Mouse (Mus musculus): ENCODE results near the gene Adarb2.
A peak's percentile ranks its signal among the peaks of the same experiment; 100 is the strongest.

Gene Adarb2

DNA sequence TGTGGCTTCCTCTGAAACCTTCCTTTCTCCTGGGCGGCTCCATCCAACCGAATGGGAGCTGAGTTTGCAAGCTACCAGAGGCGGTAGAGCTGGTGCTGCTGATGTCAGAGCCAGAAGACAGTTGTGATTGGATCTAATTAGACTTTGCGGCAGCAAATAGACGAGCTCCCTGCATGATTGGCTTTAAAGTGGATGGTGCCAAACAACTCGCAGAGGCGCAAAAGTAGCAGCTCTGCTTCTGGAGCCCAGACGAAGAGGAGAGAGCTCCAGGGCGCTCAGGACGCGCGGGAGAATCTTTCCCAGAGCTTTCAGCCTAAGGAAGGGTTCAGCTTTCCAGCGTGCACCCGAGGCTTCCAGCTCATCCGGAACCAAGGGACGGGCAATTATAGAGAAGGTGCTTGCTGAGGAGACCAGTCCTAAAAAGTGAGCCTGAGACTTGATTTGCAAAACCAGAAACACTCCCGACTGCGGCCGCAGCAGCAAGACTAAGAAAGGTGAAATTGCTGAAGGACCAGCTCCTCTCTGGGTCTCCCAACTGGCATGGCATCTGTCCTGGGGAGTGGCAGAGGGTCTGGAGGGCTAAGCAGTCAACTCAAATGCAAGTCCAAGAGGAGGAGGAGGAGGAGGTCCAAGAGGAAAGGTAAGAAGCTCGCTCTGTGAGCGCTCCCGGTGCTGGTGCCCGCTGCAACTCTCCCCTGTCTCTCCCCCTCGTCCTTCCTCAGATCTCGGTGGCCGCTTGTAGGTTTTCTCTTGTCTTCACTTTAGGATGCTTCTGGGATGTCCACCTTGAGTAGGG lies at the start of gene Adarb2:
Adarb2 (plus strand) TSS at position 186 of the 796 bp plus-strand sequence.
- peak; percentile 78 for DNase-seq (ENCODE audit: low spot score)

DNA sequence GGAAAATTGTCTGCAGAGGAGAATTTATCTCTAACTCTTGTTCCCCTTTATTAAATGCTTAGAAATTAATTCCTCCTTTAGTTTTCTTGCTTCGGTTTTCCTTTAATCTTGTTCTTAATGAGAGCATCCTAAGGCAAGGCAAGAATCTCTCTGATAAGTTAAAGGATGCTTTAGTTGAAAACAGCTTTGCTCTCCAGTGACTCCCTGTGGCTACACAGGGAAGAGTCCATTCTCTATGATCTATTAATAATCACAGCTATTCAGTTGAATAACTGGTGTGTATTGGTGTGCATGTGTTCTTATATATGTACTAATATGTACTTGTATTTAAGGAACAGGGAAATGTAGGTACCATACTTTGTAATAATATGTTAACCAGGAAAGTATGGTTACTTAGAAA lies 28.9 kb upstream of the Adarb2 start:
- DNase-seq (ENCODE audit: low spot score) = peak; percentile 47

DNA sequence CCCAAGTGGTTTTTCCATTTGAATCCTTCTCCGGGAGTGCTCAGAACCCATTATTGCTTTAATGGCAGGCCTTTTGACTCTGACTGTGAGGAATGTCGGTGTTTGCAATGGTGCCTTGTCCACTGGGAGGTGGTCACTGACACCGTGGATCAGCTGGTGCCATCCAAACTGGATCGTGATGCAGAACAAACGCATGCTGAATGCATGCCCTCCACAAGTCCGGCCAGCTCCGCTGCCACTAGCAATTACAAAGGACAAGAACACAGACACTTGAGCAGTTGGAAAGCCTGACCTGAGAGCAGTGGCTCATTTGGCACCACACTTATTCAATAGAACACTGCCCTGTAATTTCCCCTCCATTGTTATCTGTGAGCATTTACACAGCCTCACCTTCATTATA lies 10.7 kb upstream of the Adarb2 start:
- DNase-seq (ENCODE audit: low spot score) = no peak

DNA sequence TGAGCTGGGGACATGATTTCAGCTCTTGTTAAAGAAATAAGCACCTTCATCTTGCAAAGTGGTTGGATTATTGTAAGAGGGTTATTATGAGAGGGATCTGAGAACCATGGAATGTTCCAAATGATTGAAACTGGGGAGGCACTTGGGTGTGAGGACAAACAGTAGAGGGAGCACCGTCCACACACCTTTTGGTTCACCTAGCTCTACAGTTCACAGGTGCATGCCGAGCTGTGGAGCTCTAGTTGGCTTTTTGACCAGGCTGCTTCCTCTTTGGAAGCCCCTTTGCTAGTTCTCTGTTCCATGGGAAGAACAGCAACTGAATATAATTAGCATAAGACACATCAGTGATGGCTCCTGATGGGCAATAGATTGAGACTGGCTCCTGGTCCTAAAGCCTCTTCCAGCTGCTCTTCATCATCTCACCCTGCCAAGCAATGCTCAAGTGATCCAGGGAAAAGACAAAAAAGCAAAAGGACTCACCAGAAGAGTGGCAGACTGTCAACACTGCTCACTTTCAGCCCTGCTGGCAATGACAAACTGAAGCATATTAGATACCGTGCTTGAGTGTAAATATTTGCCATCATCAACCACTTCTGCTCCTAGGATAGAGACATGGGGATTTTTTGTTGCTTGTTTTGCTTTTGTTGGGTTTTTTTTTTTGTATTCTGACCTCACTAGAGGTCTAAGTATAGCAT lies 3.3 kb upstream of the Adarb2 start:
- DNase-seq (ENCODE audit: low spot score) = no peak

DNA sequence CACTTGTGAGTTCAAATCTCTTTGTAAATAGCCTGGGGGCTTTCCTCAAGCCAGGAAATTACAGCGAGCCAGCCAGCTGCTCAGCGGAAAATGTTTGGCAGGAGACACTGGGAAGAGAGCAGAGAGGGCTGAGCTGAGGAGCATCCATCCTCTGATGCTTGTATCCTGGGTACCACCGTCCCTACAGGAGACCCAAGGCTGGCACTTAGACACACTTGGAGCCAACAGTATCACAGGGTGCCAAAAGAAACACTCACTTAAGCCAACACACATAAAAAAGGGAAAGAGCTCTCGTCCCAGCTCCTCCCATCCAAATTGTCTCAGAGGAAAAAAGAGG lies 779 bp downstream of the Adarb2 start:
- peak; percentile 42 for DNase-seq (ENCODE audit: low spot score)

DNA sequence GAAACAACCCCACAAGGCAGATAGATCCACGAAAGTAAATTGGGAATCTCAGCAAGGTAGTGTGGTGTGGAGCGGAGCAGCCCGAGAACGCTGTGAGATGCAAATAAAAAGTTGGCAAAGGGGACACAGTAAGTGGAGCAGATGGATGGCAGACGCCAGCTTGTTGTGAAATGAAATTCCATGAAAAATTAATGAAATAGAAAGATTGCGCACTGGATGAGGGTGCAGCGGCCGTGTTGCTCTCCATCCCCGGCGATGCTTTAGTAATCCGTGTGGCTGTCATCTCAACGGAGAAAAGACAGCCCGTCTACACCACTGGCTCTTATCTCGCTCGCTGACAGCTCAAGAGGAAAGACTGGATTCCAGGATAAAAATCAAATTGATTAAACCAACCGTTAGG lies 4.7 kb downstream of the Adarb2 start:
- DNase-seq (ENCODE audit: low spot score) = peak; percentile 67

DNA sequence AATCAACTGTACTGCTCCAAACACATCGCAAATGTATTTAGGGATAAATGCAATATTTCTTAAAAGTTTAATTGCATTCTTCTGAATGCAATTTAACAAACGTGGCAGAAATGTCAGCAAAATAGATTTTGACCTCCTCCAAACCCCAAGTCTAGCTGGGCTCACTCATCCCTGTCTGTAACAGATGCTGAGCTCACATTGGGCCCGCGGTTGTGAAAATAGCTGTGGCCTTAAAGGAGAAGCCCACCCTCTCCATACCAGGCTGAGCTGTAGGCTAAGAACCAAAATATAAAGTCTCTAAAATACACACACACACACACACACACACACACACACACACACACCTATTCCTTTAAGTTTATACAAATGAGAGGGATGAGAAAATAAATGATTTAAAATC lies 8.1 kb downstream of the Adarb2 start:
- DNase-seq (ENCODE audit: low spot score) = no peak

DNA sequence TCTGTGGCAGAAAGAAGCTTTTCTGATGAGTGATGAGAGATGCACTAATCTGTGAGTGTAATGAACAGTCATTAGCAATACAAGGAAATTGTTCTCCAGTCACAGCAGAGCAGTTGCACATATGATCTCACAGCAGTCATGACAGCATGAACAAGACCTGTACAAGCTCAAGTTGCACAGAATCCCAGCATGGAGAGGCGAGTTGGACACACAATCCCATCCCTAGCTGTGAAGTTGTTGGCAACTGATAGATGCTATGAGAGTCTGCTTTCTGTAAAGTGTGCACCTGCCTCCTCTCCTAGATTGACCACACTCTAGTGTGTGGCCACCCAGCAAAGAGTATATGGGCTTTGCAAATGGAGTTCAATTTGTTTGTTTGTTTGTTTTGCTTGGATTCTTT lies 36.2 kb downstream of the Adarb2 start:
- no peak for DNase-seq (ENCODE audit: low spot score)

DNA sequence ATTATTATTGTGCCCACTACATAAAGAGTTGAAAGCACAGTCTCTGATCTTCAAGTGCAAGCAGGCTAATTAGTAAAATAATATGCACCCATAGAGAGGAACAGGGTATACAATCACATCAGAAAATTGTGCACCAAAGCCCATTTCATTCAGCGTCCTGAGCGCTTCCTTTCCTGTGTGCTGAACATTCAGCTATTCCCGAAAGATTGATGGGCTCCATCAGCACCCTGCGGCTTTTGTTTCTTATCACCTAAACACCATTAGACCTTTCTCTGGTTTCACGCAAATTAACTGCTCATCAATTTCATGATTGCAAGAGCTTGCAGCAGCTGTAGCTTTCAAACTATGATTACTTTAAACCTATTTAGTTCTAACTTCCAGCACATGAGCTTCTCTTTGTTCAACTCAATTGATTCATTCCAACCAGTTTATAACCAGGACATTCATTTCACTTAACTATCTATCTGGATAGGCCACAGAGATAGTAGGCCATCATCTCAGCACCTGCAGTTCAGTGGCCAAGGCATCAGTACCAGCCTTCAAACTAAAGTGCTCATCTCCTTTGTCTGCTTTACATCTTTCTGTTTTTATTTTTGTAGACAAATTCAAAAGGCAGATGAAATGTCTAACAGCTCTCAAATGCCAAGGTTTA lies 45.5 kb downstream of the Adarb2 start:
- no peak for DNase-seq (ENCODE audit: low spot score)

DNA sequence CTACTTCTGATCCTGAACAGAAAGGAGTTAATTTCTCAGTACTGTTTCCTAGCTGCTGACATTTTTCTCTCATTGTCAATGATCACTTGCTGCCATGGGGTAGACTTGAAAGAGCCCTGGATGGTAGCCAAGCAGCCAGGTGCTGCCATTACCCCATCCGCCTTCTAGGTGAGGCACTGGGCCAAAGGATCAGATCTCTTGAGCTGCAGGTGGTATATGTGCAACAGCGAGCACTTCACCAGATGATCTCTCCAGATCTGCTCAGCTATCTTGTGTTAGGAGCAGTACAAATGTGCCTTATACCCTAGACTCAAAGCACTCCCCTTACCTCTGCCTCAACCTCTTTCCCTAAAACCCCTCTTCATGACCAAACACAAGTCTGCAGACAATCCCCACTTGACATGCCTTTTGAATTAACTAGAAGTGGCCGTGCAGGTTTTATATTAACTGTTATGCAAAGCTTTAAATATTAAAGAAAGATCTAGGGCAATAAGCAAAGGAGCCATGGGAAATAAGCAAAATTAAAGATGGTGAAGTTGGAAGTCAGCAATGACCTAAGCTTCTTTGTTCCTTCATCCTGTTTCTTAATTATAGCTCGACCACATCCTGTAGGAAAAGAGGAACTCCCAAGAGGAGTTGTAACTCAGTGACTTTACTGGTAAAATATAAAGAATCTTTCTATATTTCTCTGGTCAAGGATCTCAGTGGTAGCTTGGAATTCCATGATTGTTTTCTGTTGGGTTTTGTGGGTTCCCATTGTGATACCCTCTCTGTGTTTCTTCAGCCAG lies 69.7 kb downstream of the Adarb2 start:
- DNase-seq (ENCODE audit: low spot score) = no peak

DNA sequence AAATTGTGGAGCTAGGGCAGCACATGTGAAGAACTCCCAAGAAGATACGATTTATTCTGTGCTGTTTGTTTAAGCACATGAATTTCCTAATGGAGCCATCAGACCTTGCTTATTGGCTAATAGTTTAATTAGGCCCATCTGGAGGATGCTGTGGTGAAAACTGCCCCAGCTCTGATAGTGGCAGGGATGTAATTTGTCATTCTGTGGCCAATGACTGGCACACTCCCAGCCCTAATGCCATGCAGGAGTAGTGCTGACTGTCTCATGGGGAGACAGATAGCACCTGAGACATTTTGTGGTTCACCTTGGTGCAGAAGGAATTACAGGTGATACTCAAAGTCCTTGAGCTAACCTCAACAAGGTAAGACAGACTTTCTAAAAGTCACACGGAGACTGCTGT lies 80.5 kb downstream of the Adarb2 start:
- no peak for DNase-seq (ENCODE audit: low spot score)

DNA sequence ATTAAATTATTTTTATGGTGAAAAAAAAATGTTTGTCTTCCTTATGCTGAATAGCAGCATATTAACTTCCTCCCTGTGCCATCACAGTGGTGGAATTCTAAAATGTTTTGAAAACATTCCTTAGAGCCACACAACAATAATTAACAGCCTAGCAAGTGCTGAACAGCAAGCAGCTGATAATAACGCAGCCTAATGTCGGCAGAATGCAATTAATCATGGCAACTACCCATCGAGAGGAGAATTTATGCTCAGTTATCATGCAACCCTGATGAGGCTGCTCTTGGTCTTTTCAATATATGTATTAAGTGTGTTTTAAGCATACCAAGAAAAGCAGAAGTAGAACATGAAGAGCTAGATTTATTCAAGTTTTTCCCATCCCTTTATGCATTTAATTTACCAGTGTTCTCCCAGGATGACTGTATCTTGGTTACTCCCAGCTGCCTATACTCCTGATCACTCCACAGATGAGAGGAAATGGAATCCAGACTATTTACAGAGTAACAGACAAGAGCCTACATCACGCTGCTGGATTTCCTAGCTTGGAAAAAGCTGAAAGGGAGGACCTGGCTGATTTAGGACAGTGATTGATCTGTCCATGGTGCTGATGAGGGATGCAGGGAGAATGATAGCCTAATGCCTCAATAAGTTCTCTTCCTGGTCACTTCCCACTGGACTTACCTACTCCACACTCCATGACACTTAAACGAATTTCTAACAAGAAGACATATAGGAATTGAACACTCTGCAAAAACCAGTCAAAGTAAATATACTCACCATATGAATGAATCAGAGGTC lies 113.9 kb downstream of the Adarb2 start:
- DNase-seq (ENCODE audit: low spot score) = peak; percentile 58

DNA sequence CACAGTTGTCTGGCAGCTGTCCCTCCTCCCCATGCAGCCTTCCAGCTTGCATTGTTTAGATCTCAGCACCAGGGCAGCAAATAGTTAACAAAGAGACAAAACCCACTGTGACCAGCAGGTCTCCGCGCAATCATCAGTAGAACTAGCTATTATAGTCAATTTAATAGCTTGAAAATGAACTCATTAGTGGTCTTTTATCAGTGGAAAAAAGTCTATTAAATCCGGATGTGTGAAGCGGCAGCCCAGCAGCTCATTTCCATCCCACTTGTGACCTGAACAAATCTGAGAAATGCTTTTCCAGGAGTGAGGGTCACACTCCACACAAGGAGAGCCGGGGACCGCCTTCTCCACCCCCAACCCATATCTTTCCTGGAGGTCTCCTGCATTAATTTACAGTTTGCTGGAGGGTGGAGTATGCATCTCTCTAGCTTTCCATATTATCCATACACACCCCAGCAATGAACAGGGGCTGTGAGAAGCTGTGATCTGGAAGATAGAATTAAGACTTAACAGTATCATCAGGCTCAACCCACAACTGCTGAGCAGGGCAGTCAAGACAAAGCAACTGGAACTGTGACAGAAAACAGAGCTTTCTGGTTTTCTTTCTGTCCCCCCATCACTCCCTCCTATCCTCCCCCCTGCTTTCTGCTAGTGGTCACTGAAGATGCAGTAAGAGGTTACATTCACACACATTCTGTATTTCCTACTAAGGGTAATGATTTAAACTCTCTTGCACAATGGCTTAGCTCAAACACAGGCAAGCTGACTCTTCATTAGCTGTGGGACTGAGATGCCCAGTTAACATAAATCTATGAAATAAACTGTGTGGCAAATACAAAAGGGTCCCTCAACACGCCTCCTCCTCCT lies 131.2 kb downstream of the Adarb2 start:
- peak; percentile 45 for DNase-seq (ENCODE audit: low spot score)

DNA sequence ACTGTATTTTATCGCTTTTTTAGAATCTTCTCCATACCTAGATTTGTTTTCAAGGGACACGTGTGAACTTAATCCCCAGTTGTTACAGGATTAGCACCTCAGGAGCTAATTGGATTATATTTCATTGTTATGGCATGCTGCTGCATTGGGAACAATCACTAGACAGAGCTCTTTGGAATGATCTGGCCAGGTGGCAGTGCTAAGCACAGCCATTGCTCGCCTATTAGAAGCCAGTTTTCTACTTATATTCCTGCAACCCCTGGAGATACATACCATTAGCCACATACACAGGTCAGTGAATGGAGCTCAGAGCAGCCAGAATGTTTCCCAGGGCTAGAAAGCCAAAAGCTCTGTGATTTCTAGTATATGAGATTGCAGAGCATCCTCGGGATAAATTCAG lies 131.9 kb downstream of the Adarb2 start:
- DNase-seq (ENCODE audit: low spot score) = peak; percentile 26

DNA sequence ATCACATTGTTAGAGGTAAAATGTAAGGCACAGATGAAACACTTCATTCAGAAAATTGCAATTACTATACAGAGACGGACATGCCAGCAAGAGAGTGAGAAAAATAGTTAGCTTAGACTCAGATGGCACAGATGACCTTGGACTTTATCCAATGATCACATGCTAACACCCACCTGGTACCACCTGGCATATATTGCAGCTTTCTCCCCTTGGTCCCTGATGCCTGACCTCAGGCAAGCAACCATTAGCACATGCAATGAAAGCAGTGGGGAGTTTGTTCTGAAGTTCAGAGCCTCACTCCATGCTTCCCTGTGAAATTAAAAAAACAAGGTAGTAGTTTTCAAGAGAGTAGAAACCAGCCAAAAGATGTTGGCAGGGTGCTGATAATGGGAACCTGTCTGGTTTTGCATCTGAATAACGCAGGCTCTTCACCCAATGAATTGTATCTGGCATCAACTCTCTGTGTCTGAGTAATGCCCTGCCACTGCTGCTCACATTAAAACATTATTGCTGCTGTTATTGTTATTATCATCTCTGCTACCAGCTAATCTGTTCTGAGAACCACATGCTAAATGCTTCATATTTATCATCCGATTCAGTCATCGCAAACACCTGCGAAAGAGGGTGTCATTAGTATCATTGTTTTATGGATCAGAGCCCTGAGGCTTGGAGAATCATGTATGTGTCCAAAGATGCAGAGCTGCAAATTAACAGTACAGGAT lies 138.6 kb downstream of the Adarb2 start:
- no peak for DNase-seq (ENCODE audit: low spot score)

DNA sequence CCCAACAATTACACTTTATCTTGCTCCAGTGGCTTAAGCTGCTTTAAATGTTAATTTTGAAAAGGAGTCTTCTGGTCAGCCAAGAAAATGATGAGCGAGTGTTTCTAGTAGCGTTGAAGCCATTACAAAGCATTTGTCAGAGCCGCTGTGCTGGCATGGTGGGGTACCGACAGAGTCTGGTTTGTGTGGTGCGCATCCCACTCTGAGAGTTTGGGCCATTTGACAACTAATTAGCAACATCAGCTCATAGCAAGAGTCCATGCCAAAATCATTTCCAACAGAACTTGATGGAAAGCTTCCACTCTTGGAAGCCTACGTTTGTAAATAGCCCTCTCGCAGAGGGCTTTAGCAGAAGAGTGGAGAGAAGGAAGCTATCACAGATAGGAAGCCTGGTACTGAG lies 144.5 kb downstream of the Adarb2 start:
- DNase-seq (ENCODE audit: low spot score) = no peak

DNA sequence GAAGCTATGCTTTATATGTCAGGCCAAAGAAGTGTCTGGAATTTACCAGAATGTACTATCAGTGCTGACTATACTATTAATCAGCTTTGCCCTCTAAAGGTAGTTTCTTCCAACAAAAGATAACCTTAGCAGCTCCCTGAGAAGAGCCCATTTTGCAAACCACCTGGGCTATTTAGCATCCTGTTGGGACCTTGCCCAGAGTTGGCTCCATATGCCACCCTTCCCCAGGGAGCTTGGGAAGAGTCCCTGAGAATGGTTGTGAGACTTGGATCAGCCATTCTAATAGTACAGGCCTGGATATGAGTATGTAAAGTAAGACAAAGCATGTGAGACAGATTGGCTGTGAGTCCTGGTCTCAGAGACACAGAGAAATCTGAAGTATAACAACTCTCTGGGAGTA lies 149.7 kb downstream of the Adarb2 start:
- no peak for DNase-seq (ENCODE audit: low spot score)

DNA sequence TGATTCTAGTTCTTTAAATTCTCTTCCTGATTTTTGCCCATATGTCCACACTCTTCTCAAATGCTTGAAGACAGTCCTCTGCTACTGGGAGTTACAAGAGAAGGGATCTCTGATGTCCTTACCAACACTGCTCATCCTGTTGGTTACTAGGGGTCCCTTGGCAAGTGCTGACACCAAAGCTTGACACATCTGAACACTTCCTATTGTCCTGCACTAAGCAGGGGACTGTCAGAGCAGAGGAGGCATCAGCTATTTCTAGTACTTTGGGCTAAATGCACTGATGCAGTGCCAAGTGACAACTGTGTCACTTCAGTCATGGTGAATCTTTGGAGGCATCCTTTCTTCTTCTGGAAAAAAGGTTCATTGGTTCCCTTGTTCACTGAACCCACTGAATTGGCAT lies 150.3 kb downstream of the Adarb2 start:
- no peak for DNase-seq (ENCODE audit: low spot score)

DNA sequence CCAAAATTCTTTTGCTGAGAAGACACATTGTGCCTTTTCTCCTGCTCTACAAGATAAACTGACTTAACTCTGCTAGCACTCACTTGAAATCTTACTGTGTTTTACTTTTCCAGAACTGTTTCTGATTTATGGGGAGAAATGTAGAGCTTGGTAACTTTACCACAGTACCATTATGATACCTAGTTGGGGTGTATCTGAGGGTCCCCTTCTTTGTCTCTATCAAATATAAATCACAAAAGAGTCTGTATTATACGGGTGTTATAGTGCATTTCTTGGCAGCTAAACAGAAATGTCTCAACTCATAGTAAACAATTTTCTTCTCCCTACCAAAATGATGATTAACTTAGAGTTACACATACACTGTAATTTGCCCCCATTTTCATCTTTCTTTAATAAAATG lies 162.9 kb downstream of the Adarb2 start:
- DNase-seq (ENCODE audit: low spot score) = no peak

DNA sequence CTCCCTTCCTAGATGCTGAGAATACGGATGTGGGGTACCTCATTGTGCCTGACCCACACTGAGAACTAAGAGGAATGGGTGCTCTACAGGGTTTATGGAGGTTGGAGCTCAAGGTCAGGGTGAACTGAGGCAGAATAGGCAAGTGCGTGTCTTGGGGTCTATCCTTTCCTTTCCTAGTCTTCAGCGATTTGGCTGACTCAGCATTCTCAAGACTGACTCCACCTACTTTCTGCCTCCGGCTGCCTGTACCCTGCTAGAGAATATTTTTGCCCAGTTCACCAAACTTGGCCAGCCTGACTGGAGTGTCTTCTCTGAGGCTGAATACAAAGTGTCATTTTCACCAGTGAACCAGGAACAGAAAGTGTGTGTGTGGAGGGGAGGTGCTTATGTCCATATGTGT lies 163.4 kb downstream of the Adarb2 start:
- no peak for DNase-seq (ENCODE audit: low spot score)

All from retina, embryonic 14.5 days (tissue).